Mouse (Mus musculus) mouse embryonic stem cell (cell line): Measurements from ENCODE around the gene Nxnl1.
"Not testable (repeated sequence)": the region's sequence is repeated elsewhere in the genome, so short reads cannot be mapped to it uniquely, and the experiment has no call there.

ENCODE experiments used
- in situ Hi-C, 2 experiments: fragments of 300-500 bp; cut with MboI; formaldehyde crosslinking; loops; 1 replicate in 1 of 2; 3 replicates in 1 of 2; pipeline ENCODE4 v1.14.3; 2019 to 2020; ENCODE audit warnings: low sequenced_read_pairs in 2 of 2, low pct_unique_long_range_greater_than_20kb in 1 of 2, mixed read lengths in 1 of 2; ENCODE audit not compliant: unreplicated experiment in 1 of 2

The Nxnl1 gene

DNA sequence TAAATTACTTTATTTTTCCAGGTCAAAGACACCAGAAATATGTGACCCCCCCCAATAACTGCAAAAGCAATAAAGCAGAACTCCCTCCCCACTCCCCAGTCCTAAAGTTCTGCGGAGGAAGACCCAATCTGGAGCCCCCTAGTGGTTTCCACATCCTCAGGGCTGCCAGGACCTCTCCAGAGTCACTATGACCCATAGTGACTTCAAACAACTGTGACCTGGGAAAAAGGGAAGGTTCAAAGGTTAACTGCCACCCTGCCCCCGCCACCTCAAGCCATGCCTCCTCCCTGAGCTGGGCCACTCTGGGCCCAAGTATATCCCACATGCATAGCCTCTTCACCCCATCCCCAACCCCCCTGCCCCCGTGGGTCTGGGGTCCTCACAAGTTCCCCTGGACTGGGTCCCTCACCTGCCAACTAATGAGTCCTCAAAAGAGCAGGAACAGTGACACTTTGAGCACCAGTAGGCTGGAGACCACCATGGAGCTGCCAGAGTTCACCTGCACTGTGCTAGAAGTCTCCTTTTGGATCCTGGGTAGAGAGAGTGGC lies 32.1 kb downstream of the Nxnl1 start:
- in situ Hi-C loops: no loop called here

DNA sequence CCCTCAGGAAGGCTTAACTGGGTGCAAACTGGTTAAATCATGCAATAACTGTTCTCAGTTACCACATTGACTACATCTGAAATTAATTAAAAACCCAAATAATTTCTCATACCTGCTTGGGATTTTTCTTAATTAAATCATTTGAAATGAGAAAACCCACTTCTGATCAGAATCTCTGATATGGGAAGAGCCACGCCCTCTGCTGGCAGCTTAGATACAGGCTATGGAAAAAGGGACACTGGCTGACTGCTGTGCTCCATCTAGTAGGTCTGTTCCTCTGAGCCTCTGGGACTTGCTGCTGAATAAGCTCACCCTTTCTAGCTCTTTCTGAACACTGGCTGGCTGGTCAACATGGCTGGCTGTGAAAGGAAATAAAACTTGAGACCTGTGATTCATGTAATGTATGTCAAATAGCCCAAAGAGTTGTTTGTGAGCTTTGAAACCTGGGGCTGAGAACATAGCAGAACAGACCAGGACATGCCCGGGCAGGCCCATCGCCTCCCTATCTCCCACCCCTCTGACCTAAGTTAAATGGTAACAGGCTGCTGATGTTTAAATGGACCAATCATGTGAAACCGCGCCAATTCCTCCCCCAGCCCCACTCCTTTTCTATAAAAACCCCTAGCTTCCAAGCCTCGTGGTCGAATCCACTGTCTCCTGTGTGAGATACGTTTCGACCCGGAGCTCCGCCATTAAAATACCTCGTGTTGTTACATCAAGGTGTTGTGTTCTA lies 35.5 kb downstream of the Nxnl1 start:
- in situ Hi-C loops: not testable (repeated sequence)

DNA sequence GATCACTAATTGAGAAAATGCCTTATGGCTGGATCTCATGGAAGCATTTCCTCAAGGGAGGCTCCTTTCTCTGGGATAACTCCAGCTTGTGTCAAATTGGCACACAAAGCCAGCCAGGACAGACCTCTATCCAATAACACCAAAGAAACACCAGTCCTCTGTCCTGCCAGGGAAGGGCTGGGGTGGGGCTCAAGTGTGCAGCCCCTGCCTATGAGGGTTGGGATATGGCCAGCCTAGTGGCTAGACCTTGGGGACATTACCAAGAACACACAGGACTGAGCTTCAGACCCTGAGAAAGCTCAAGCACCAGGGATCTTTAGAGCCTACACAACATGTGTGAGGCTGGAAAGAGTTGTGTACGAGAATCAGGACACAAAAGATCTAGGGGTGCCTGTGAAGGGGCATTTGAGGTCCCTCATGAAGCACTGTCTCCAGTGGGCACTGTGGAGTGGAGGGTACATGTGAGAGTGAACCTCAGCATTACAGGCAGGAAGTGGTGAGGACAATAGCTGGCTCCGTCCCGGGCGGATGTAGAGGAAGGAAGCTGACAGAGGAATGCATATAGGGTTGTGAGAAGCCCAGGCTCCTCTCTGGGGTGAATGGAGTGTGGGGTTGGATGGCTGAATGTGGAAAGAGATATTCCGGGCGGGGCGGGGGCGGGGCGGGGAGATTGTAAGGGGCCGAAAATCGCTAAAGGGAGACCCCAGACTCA lies 37.9 kb downstream of the Nxnl1 start:
- in situ Hi-C loops: no loop called here

DNA sequence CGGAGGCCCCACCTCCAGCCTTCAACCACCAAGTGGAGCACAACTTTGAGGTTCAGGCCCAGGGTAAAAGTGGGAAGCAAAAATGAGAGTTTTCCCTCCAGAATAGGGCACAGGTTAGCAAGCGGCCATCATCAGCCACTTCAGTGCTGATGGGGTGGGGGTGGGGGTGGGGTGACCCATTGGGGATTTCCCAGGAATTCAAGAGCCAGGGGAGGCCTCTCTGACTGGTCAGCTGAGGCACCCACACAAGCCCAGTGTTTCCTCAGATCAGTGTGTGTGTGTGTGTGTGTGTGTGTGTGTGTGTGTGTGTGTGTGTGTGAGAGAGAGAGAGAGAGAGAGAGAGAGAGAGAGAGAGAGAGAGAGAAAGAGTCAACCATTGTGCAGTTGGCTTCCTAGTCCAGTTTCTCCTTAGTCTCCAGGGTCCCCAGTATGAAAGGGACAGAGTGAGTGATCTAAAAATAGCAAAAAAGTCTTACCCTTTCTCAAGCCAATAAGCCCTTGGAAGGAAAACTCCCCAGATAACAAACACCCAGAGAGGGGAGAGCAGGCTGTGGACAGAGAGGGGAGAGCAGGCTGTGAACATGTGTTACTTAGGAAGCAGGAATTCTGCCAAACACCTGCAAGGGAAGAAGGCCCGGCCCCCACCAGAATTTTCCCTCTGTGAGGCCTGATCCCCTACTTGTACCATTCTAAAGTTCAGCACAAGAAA lies 39.1 kb downstream of the Nxnl1 start:
- in situ Hi-C loops: no loop called here

DNA sequence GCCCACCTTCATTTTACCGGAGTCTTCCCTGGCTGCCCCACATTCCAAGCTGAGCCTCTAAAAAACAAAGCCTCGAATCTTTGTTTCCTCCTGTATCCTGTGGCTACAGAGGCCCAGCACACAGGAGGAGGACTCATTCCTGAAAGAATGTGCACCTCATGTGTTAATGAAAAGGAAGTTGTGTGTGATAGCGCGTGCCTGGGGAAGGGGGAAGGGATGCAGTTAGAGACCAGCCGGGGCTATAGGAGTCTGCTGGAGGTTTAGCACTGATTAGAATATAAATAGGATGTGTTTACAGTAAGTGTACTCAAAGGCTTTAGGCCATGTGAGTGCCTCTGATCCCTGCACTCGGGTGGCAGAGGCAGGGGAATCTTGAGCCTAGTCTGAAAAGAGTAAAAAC lies 40.1 kb downstream of the Nxnl1 start:
- in situ Hi-C loops: no loop called here

DNA sequence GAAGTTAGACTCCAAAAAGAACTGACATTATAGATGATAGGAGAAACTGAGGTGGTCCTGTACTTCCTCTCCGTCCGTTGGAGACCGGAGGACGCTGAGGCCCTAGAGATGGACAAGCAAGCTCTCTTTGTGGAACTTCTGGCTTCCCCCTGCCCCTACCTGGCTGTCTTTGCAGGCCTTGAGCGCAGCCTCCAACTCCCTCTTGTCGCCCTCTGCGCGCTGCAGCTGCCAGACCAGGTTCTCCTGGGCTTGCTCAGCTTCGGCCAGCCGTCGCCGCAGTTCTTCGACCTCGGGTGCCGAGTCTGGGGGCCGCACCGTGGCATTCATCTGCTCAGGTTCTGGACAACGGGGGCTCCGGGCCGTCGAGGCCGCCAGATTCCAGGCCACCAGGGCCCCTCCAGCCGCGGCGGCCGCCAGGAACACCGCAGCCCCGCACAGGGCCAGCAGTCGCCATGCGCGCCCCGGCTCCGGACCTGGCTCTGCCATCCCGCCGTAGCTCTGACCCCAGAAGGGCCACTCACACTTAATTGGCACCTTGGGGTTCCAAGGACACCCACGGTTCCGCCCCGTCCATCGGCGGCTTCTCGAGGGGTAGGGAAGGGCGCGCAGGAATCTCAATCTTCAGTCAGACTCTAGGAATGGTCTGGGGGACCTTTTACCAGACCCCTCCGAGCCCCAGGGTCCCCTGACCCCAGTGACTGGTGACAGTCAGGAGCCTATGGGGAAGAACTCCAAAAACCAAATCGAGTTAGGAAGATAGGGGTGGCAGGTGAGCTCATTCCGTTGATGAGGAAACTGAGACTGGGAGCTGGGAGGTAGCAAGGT lies 41.0 kb downstream of the Nxnl1 start, which contains the start of gene Ccdc194:
Gene Ccdc194 (minus strand): TSS at position 486 of the 825 bp plus-strand sequence.
- in situ Hi-C loops: no loop called here

DNA sequence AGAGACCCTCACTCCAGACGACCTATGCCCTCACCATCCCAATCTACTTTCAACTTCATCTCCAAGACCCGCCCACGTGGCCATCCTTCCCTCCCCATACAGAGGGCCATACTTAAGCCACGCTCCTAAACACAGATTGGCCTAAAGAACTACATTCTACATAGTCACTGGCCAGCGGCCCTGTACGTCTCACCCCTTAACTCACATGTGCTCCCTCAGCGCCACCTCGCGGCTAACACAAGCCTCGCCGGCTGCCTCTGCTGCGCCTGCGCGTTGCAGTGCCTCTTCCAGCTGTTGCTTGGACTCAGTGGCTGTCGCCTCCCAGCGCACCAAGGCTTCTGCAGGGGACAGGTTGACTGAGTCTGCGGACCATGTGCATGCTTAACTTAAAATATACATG lies 44.8 kb downstream of the Nxnl1 start:
- in situ Hi-C loops: loop anchor here in 1 of 2 experiments (5.0 kb wide), 1 partner anchor 79 kb away; no protein-coding TSS in a partner anchor

DNA sequence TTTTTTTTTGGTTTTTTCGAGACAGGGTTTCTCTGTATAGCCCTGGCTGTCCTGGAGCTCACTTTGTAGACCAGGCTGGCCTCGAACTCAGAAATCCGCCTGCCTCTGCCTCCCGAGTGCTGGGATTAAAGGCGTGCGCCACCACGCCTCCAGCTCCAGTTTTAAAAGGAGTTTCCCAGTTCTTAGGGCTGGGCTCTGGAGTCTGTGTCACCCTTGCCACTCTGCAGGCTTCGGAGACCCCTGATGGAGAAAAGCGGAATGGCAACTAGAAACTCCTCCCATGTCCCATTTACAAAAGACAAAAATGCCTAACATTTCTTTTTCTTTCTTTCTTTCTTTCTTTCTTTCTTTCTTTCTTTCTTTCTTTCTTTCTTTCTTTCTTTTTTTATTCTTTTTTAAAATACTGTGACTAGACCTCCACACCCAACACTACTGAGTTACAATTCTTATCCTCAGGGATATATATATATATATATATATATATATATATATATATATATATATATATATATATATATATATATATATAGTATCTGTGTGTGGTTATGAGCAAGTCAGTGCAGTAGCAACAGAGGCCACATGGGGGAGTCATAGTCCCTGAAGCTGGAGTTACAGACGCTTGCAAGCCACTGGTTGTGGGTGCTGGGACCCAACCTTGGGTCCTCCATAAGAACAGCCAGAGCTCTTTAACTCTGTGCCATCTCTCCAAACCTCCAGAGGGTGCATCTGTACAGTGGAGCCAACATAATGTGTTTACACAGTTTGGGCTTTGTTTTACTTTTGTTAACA lies 47.2 kb downstream of the Nxnl1 start:
- in situ Hi-C loops: not testable (repeated sequence)

DNA sequence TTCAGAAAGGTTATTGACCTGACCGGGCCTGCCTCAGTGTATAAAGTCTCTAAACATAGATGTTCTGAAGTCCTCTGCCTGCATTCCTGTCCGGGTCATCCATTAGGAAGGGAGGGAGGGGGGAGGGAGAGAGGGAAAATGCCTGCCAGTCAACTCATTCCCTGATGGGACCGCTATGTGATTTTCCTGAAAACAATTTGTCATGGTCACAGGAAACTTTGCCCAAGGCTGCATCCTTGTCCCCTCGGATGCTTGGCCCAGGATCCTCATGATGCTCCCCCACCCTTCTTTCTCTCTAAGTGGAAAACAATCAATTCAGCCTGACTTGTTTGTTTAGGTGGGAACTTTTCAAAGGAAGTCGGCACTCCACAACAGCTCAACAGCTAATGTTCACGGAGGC lies 49.6 kb downstream of the Nxnl1 start:
- in situ Hi-C loops: no loop called here

DNA sequence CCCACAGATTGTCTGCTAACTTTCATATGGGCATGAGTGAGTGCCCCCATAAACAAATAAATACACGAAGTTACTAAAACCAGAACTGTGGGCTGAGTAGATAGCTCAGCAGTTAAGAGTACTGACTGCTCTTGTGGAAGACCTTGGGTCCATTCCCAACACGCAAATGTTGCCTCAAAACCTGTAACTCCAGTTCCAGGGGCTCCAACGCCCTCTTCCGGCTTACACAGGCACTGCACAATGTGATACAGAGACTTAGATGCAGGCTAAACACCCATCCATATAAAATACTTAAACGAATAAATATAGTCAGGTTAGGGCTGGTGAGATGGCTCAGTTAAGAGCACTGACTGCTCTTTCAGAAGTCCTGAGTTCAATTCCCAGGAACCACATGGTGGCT lies 51.4 kb downstream of the Nxnl1 start:
- in situ Hi-C loops: no loop called here

DNA sequence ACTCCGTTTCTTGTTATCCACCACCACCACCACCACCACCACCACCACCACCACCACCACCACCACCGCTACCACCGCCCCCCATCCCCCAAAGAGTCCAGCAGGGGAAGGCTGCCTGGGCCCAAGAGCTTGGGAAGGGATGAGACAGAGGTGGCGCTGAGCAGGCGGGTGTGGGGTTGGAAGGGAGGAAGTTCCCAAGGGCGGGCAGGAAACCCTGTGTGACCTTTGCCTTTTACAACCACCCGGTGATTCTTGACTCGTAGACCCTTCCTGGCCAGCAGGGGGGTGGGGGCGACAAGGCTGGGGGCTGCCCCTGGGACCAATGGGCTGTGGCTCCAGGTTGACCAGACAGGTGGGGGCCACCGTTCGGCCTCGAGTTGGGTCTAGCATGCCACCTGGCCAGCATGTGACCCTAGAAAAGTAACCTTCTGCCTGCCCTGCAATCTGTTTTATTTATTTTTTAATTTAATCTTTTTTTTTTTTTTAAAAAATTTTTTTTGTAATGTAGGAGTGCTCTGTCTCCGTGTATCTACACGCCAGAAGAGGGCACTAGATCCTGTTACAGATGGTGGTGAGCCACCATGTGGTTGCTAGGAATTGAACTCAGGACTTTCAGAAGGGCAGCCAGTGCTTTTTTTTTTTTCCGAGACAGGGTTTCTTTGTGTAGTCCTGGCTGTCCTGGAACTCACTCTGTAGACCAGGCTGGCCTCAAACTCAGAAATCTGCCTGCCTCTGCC lies 53.2 kb downstream of the Nxnl1 start:
- in situ Hi-C loops: no loop called here

DNA sequence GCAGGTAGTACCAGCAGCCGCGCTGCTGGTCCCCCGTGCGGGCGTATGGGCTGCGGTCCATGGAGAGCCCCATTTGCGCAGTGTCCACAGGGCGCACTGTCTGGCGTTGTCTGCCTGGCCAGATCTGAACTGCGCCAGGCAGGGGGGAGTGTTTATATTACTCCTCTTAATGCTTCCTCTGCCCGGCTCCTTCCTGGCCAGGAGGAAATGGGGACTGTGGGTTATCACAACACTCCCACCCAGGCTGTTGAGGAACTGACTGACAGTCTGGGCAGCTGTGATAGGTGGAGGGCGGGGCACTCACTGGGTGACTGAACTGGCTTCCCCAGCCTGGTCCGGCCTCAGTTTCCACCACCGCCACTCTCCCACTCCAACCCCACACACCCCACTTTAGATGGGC lies 54.8 kb downstream of the Nxnl1 start, which contains the start of gene Plvap:
Gene Plvap (minus strand): TSS at position 109 of the 400 bp plus-strand sequence.
- in situ Hi-C loops: no loop called here
